Mouse (Mus musculus) layer of hippocampus, postnatal 36 days (tissue): ENCODE measurements around the gene Shbg. TPM values are rescaled to one million over a fixed set of nuclear protein-coding genes. Genes with fewer than 3 reads are reported as not detected.
"Not testable (repeated sequence)": the region's sequence is repeated elsewhere in the genome, so short reads cannot be mapped to it uniquely, and the experiment has no call there.

Experiments used
- DNase-seq, 2 experiments: peaks; one replicate each; pipeline ENCODE4 v3.0.0; 2022
- total RNA-seq, 2 experiments: library from RNA; stranded (reverse); gene quantifications; 2 replicates each; pipeline ENCODE4 v1.2.3; 2021

The Shbg gene
- total RNA-seq, 2 experiments from 2014 or later, result not detected

GRCm38 (mm10) chr11:69629802-69630201 is 12.1 kb upstream of the Shbg start:
- DNase-seq, result no peak

GRCm38 (mm10) chr11:69628286-69628685 is 10.6 kb upstream of the Shbg start:
- DNase-seq, result peak; percentile 50 to 64

GRCm38 (mm10) chr11:69624339-69624738 is 6.6 kb upstream of the Shbg start:
- DNase-seq, result not testable (repeated sequence)

GRCm38 (mm10) chr11:69623006-69623405 is 5.3 kb upstream of the Shbg start:
- DNase-seq, result no peak

GRCm38 (mm10) chr11:69622406-69622805 is 4.7 kb upstream of the Shbg start:
- DNase-seq, result no peak

- peak; percentile 48 to 50 for DNase-seq
These were observed 4.0 kb upstream of the Shbg start, which contains the start of gene Sat2 for GRCm38 (mm10) chr11:69621571-69622268. TSS of gene Sat2 (plus strand) at chr11:69622024.

- no peak for DNase-seq
These were observed 2.8 kb upstream of the Shbg start for GRCm38 (mm10) chr11:69620394-69621081.

GRCm38 (mm10) chr11:69616781-69617180 is 924 bp downstream of the Shbg start:
- no peak for DNase-seq

GRCm38 (mm10) chr11:69614257-69614588 is 3.5 kb downstream of the Shbg start:
- not testable (repeated sequence) for DNase-seq

- peak; percentile 73 to 78 for DNase-seq
These were observed 4.0 kb downstream of the Shbg start for GRCm38 (mm10) chr11:69613553-69614256.

GRCm38 (mm10) chr11:69610899-69611298 is 6.8 kb downstream of the Shbg start:
- DNase-seq, result no peak

GRCm38 (mm10) chr11:69609416-69609815 is 8.3 kb downstream of the Shbg start:
- no peak for DNase-seq

GRCm38 (mm10) chr11:69608525-69608924 is 9.2 kb downstream of the Shbg start:
- no peak for DNase-seq

- no peak for DNase-seq
These were observed 10.9 kb downstream of the Shbg start for GRCm38 (mm10) chr11:69606832-69607231.

GRCm38 (mm10) chr11:69606491-69606795 is 11.3 kb downstream of the Shbg start:
- no peak for DNase-seq

GRCm38 (mm10) chr11:69605726-69606490 is 11.8 kb downstream of the Shbg start, which contains the start of gene Atp1b2:
TSS of gene Atp1b2 (minus strand) at chr11:69605942.
- DNase-seq, result peak; percentile 85

- peak in 1 of 2 experiments; percentile 53 for DNase-seq
These were observed 12.7 kb downstream of the Shbg start for GRCm38 (mm10) chr11:69604795-69605664.

- no peak for DNase-seq
These were observed 13.4 kb downstream of the Shbg start for GRCm38 (mm10) chr11:69604347-69604746.

- DNase-seq, result no peak
These were observed 14.2 kb downstream of the Shbg start for GRCm38 (mm10) chr11:69603516-69603915.

- no peak for DNase-seq
These were observed 15.9 kb downstream of the Shbg start for GRCm38 (mm10) chr11:69601768-69602167.

- peak; percentile 73 to 75 for DNase-seq
These were observed 17.6 kb downstream of the Shbg start for GRCm38 (mm10) chr11:69600098-69600497.

GRCm38 (mm10) chr11:69599436-69599835 is 18.3 kb downstream of the Shbg start:
- no peak for DNase-seq
